Mouse (Mus musculus): ENCODE measurements around the gene Cyp4f40.
"Not testable (repeated sequence)": the region's sequence is repeated elsewhere in the genome, so short reads cannot be mapped to it uniquely, and the experiment has no call there.

Gene Cyp4f40

DNA sequence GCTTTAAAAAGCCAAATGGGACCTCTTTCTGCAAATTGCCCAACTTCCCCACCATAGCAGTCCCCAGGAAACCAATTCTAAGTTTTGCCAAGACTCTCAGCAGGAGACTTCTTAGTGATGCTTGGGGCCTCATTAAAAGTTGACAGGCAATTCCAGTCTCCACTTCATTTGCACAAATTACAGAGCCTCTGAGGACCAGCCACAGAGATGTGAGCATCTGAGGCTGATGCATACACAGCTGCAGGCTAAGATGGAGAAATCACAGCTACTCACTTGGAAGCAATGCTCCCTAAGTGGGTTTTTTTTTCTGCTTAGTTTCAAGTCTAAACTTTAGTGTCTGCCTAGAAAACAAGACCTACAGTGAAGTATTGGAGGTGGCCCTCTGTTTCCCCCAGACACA, 51.8 kb downstream of the Cyp4f40 start:
- DNase-seq (ENCODE audit: low read depth, low spot score): not testable (repeated sequence)

DNA sequence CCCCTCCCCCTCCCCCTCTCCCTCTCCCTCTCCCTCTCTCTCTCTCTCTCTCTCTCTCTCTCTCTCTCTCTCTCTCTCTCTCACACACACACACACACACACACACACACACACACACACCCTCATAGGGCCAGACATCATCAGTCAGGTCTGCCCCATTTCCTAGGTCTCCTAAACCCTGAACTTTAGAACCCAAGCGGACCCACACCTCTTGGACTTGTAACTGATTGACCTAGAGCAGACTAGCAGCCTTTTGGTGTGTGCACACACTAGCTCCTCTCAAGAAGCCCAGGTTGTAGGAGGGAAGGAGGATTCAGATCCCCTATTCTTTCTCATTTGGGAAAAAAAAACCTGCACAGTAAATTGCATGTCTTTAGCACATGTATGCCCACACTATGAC, 63.5 kb downstream of the Cyp4f40 start:
- not testable (repeated sequence) for DNase-seq (ENCODE audit: low read depth, low spot score)

DNA sequence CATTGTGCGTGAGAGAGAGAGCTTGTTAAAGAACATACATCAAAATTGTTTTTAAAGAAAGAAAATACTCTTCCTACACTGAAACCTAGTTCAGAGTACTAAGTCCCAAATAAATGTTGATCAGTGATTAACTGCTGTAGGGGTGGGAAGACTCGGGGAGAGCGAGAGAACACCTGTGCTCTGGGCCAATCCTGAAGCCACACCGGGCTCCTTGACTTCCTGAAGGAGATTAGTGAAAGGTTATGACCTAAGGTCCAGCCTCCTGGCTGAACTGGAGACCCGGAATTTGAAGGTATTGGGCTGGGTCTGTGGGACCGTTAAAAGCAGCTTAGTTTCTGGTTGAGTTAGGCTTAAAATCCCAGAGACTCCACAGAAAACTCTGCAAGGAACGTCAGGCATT, 64.1 kb downstream of the Cyp4f40 start:
- DNase-seq (ENCODE audit: low read depth, low spot score): no peak

DNA sequence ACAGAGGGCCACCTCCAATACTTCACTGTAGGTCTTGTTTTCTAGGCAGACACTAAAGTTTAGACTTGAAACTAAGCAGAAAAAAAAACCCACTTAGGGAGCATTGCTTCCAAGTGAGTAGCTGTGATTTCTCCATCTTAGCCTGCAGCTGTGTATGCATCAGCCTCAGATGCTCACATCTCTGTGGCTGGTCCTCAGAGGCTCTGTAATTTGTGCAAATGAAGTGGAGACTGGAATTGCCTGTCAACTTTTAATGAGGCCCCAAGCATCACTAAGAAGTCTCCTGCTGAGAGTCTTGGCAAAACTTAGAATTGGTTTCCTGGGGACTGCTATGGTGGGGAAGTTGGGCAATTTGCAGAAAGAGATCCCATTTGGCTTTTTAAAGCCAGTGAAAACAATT, 67.7 kb downstream of the Cyp4f40 start:
- DNase-seq (ENCODE audit: low read depth, low spot score): not testable (repeated sequence)
